Mouse (Mus musculus): ENCODE measurements around the gene Nck2. TPM values are rescaled to one million over a fixed set of nuclear protein-coding genes. Genes with fewer than 3 reads are reported as not detected.

Gene Nck2
- polyA plus RNA-seq, 1 experiment from 2014 or later = 31.9 TPM

GRCm38 (mm10) chr1:43555222-43555974 lies 111.0 kb downstream of the Nck2 start:
- Histone ChIP-seq H3K9ac (ENCODE audit: low read depth, low read length) (no peak overlapping the region), H3K27ac (ENCODE audit: low read depth, low read length) (peak overlapping the region; percentile 30)

GRCm38 (mm10) chr1:43558329-43558728 lies 114.0 kb downstream of the Nck2 start:
- Histone ChIP-seq H3K9me3 (ENCODE audit: control insufficient read depth, low read length) (no peaks in the 10 kb centered on the region), H3K9ac (ENCODE audit: low read depth, low read length) (no peak overlapping the region), H3K36me3 (ENCODE audit: control insufficient read depth, insufficient read depth, low read length) (no peaks in the 10 kb centered on the region), H3K27me3 (ENCODE audit: control insufficient read depth, insufficient read depth, low read length) (no peaks in the 10 kb centered on the region), H3K4me1 (replicated peaks; ENCODE audit: control insufficient read depth, insufficient read depth, low read length) (no peaks in the 10 kb centered on the region), H3K27ac (ENCODE audit: low read depth, low read length) (no peak overlapping the region), H3K4me2 (replicated peaks; ENCODE audit: low read depth, low read length) (no peak overlapping the region), H3K4me3 (ENCODE audit: low read depth, low read length) (no peak overlapping the region)
- no peak for DNase-seq (ENCODE audit: low spot score)
- no peak for ATAC-seq (ENCODE audit: low FRiP score)
- WGBS = 94% methylated on average over 3 of the region's 3 CpGs

More at GRCm38 (mm10) chr1:43555222-43555974, 111.0 kb downstream of the Nck2 start:
- Histone ChIP-seq H3K27me3 (ENCODE audit: control insufficient read depth, insufficient read depth, low read length) (no peaks in the 10 kb centered on the region), H3K4me2 (replicated peaks; ENCODE audit: low read depth, low read length) (no peak overlapping the region), H3K4me1 (replicated peaks; ENCODE audit: control insufficient read depth, insufficient read depth, low read length) (no peaks in the 10 kb centered on the region), H3K9me3 (ENCODE audit: control insufficient read depth, low read length) (no peaks in the 10 kb centered on the region), H3K4me3 (ENCODE audit: low read depth, low read length) (no peak overlapping the region), H3K36me3 (ENCODE audit: control insufficient read depth, insufficient read depth, low read length) (no peaks in the 10 kb centered on the region)
- ATAC-seq (ENCODE audit: low FRiP score) (no peak), DNase-seq (ENCODE audit: low spot score) (peak; percentile 17)
- 52% methylated on average over 12 of the region's 12 CpGs for WGBS

GRCm38 (mm10) chr1:43559043-43559692 lies 114.8 kb downstream of the Nck2 start:
- Histone ChIP-seq H3K27ac (ENCODE audit: low read depth, low read length) (no peak overlapping the region), H3K4me3 (ENCODE audit: low read depth, low read length) (no peak overlapping the region), H3K9me3 (ENCODE audit: control insufficient read depth, low read length) (no peaks in the 10 kb centered on the region), H3K4me1 (replicated peaks; ENCODE audit: control insufficient read depth, insufficient read depth, low read length) (no peaks in the 10 kb centered on the region), H3K36me3 (ENCODE audit: control insufficient read depth, insufficient read depth, low read length) (no peaks in the 10 kb centered on the region), H3K27me3 (ENCODE audit: control insufficient read depth, insufficient read depth, low read length) (no peaks in the 10 kb centered on the region), H3K9ac (ENCODE audit: low read depth, low read length) (no peak overlapping the region), H3K4me2 (replicated peaks; ENCODE audit: low read depth, low read length) (no peak overlapping the region)
- ATAC-seq (ENCODE audit: low FRiP score) (no peak), DNase-seq (ENCODE audit: low spot score) (no peak)
- WGBS = 96% methylated on average over 5 of the region's 5 CpGs

- H3K4me3 ChIP-seq (ENCODE audit: low read depth, low read length) = no peak overlapping the region
- 91% methylated on average over 3 of the region's 3 CpGs for whole genome bisulfite sequencing
These were observed 116.7 kb downstream of the Nck2 start for GRCm38 (mm10) chr1:43561085-43561484.

GRCm38 (mm10) chr1:43562002-43562666 lies 117.8 kb downstream of the Nck2 start:
- no peaks in the 10 kb centered on the region for H3K36me3 ChIP-seq (ENCODE audit: control insufficient read depth, insufficient read depth, low read length)
- DNase-seq (ENCODE audit: low spot score) (no peak), ATAC-seq (ENCODE audit: low FRiP score) (no peak)
- no peak overlapping the region for H3K4me2 ChIP-seq (replicated peaks; ENCODE audit: low read depth, low read length)
- no peak overlapping the region for H3K27ac ChIP-seq (ENCODE audit: low read depth, low read length)
- 90% methylated on average over 13 of the region's 13 CpGs for WGBS
- no peak overlapping the region for H3K4me3 ChIP-seq (ENCODE audit: low read depth, low read length)
- no peaks in the 10 kb centered on the region for H3K9me3 ChIP-seq (ENCODE audit: control insufficient read depth, low read length)
- H3K4me1 ChIP-seq (replicated peaks; ENCODE audit: control insufficient read depth, insufficient read depth, low read length) = no peaks in the 10 kb centered on the region
- H3K27me3 ChIP-seq (ENCODE audit: control insufficient read depth, insufficient read depth, low read length) = no peaks in the 10 kb centered on the region
- H3K9ac ChIP-seq (ENCODE audit: low read depth, low read length) = no peak overlapping the region

More at GRCm38 (mm10) chr1:43561085-43561484, 116.7 kb downstream of the Nck2 start:
- no peaks in the 10 kb centered on the region for H3K27me3 ChIP-seq (ENCODE audit: control insufficient read depth, insufficient read depth, low read length)
- H3K9ac ChIP-seq (ENCODE audit: low read depth, low read length) = no peak overlapping the region
- DNase-seq (ENCODE audit: low spot score) (no peak), ATAC-seq (ENCODE audit: low FRiP score) (no peak)
- no peaks in the 10 kb centered on the region for H3K4me1 ChIP-seq (replicated peaks; ENCODE audit: control insufficient read depth, insufficient read depth, low read length)
- H3K27ac ChIP-seq (ENCODE audit: low read depth, low read length) = no peak overlapping the region
- H3K9me3 ChIP-seq (ENCODE audit: control insufficient read depth, low read length) = no peaks in the 10 kb centered on the region
- no peak overlapping the region for H3K4me2 ChIP-seq (replicated peaks; ENCODE audit: low read depth, low read length)
- H3K36me3 ChIP-seq (ENCODE audit: control insufficient read depth, insufficient read depth, low read length) = no peaks in the 10 kb centered on the region

- Histone ChIP-seq H3K9ac (ENCODE audit: low read depth, low read length) (no peak overlapping the region), H3K36me3 (ENCODE audit: control insufficient read depth, insufficient read depth, low read length) (no peaks in the 10 kb centered on the region), H3K9me3 (ENCODE audit: control insufficient read depth, low read length) (no peaks in the 10 kb centered on the region), H3K4me2 (replicated peaks; ENCODE audit: low read depth, low read length) (no peak overlapping the region), H3K27me3 (ENCODE audit: control insufficient read depth, insufficient read depth, low read length) (no peaks in the 10 kb centered on the region), H3K27ac (ENCODE audit: low read depth, low read length) (no peak overlapping the region), H3K4me3 (ENCODE audit: low read depth, low read length) (no peak overlapping the region), H3K4me1 (replicated peaks; ENCODE audit: control insufficient read depth, insufficient read depth, low read length) (no peaks in the 10 kb centered on the region)
- ATAC-seq (ENCODE audit: low FRiP score) (no peak), DNase-seq (ENCODE audit: low spot score) (no peak)
- 91% methylated on average over 4 of the region's 4 CpGs for WGBS
These were observed 120.9 kb downstream of the Nck2 start for GRCm38 (mm10) chr1:43565260-43565659.

- Histone ChIP-seq H3K4me1 (replicated peaks; ENCODE audit: control insufficient read depth, insufficient read depth, low read length) (no peaks in the 10 kb centered on the region), H3K27ac (ENCODE audit: low read depth, low read length) (no peak overlapping the region), H3K9me3 (ENCODE audit: control insufficient read depth, low read length) (no peaks in the 10 kb centered on the region), H3K36me3 (ENCODE audit: control insufficient read depth, insufficient read depth, low read length) (no peaks in the 10 kb centered on the region; the same call in 1 of the 2 replicates), H3K9ac (ENCODE audit: low read depth, low read length) (no peak overlapping the region), H3K27me3 (ENCODE audit: control insufficient read depth, insufficient read depth, low read length) (no peaks in the 10 kb centered on the region), H3K4me3 (ENCODE audit: low read depth, low read length) (no peak overlapping the region), H3K4me2 (replicated peaks; ENCODE audit: low read depth, low read length) (no peak overlapping the region)
- DNase-seq (ENCODE audit: low spot score) (no peak), ATAC-seq (ENCODE audit: low FRiP score) (0 out of 2 replicates have a peak, but pooled peaks have one; percentile 25)
- WGBS = 80% methylated on average over 8 of the region's 8 CpGs
These were observed 122.4 kb downstream of the Nck2 start for GRCm38 (mm10) chr1:43566677-43567377.

GRCm38 (mm10) chr1:43568824-43569223 lies 124.4 kb downstream of the Nck2 start:
- no peaks in the 10 kb centered on the region; the same call in 1 of the 2 replicates for H3K36me3 ChIP-seq (ENCODE audit: control insufficient read depth, insufficient read depth, low read length)
- WGBS = 78% methylated on average over 10 of the region's 10 CpGs
- H3K9ac ChIP-seq (ENCODE audit: low read depth, low read length) = no peak overlapping the region
- no peak for DNase-seq (ENCODE audit: low spot score)
- no peaks in the 10 kb centered on the region for H3K27me3 ChIP-seq (ENCODE audit: control insufficient read depth, insufficient read depth, low read length)
- H3K4me3 ChIP-seq (ENCODE audit: low read depth, low read length) = no peak overlapping the region
- H3K4me2 ChIP-seq (replicated peaks; ENCODE audit: low read depth, low read length) = no peak overlapping the region
- no peaks in the 10 kb centered on the region for H3K4me1 ChIP-seq (replicated peaks; ENCODE audit: control insufficient read depth, insufficient read depth, low read length)
- no peak for ATAC-seq (ENCODE audit: low FRiP score)
- no peak overlapping the region for H3K27ac ChIP-seq (ENCODE audit: low read depth, low read length)
- no peaks in the 10 kb centered on the region for H3K9me3 ChIP-seq (ENCODE audit: control insufficient read depth, low read length)

Measured in hindbrain, embryonic 11.5 days (tissue).